Mouse (Mus musculus) kidney, postnatal 14 days (tissue): Measurements from ENCODE around the gene Tbl2.

ENCODE experiments used
- DNase-seq: peaks from one replicate; pipeline ENCODE4 v3.0.0; 2022; ENCODE audit warnings: mixed read lengths

Tbl2 gene

GRCm38 (mm10) chr5:135187349-135188213 lies 38.1 kb downstream of the Tbl2 start:
- no peak for DNase-seq

- no peak for DNase-seq
Measured at GRCm38 (mm10) chr5:135188214-135188554, 38.7 kb downstream of the Tbl2 start.

- no peak for DNase-seq
Measured at GRCm38 (mm10) chr5:135189281-135190022, 40.0 kb downstream of the Tbl2 start.

- peak; percentile 79 for DNase-seq
Measured at GRCm38 (mm10) chr5:135191620-135192019, 42.2 kb downstream of the Tbl2 start.

GRCm38 (mm10) chr5:135192431-135192830 lies 43.0 kb downstream of the Tbl2 start:
- DNase-seq = no peak

- DNase-seq = no peak
Measured at GRCm38 (mm10) chr5:135196367-135196766, 46.9 kb downstream of the Tbl2 start.

- no peak for DNase-seq
Measured at GRCm38 (mm10) chr5:135202763-135203162, 53.3 kb downstream of the Tbl2 start.

- no peak for DNase-seq
Measured at GRCm38 (mm10) chr5:135208197-135208596, 58.7 kb downstream of the Tbl2 start.
